Mouse (Mus musculus) G1E (cell line): ENCODE results near the gene Dstyk.

Source experiments
- CTCF ChIP-seq: IDR thresholded peaks from 2 replicates; pipeline ENCODE4 v1.5.1; 2012; ENCODE audit warnings: low read depth, low read length, inconsistent platforms, mixed read lengths
- GATA2 ChIP-seq: IDR thresholded peaks from 2 replicates; pipeline ENCODE4 v1.6.1; 2012; ENCODE audit warnings: low read depth, low read length, inconsistent platforms, borderline replicate concordance

DNA sequence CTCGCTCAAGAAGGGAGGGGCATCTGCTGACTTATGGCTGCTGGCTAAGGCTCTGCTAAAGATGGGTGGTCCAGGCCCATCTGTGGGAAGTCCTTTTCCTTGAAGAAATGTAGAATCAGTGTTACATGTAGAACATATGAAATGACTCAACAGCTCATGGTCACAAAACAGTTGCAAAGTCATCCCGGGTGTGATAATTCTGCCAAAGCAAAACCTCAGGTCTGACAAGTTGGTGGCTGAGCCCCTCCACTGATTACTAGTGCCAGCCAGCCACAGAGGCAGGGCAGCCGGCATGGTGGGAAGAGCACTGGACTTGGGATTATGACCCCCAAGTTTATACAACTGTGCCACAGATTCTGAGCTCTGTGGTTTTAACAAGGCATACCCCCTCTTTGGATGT lies 39.5 kb upstream of the Dstyk start:
- no peak for TF ChIP-seq CTCF
- TF ChIP-seq GATA2 = no peak
